Mouse (Mus musculus) megakaryocyte progenitor cell, adult 5-6 weeks (primary cell): Measurements from ENCODE around the gene Nfib. TPM values are rescaled to one million over a fixed set of nuclear protein-coding genes. Genes with fewer than 3 reads are reported as not detected.

Source experiments
- ATAC-seq: replicated peaks from 2 replicates; pipeline ENCODE4 v1.8.0; 2016; ENCODE audit warnings: mild to moderate bottlenecking, moderate TSS enrichment, inconsistent platforms; ENCODE audit not compliant: poor library complexity
- total RNA-seq, 2 experiments: library from RNA; stranded (forward) in 1 of 2; stranded (reverse) in 1 of 2; fragments of 157-497, 149-512 nt in 1 of 2; fragments of 200-1000 nt in 1 of 2; gene quantifications; 2 replicates each; pipeline versions ENCODE4 v1.2.3 to v1.2.4; 2015 to 2017

Gene Nfib
- total RNA-seq, 2 experiments from 2014 or later, result not detected

GRCm38 (mm10) chr4:82399406-82400380 is 305.9 kb downstream of the Nfib start:
- ATAC-seq, result no peak

- no peak for ATAC-seq
Observed at GRCm38 (mm10) chr4:82398282-82398681, 307.3 kb downstream of the Nfib start.

GRCm38 (mm10) chr4:82396805-82397204 is 308.7 kb downstream of the Nfib start:
- no peak for ATAC-seq

- ATAC-seq, result no peak
Observed at GRCm38 (mm10) chr4:82396003-82396402, 309.5 kb downstream of the Nfib start.

- ATAC-seq, result no peak
Observed at GRCm38 (mm10) chr4:82394346-82394745, 311.2 kb downstream of the Nfib start.

GRCm38 (mm10) chr4:82393021-82393420 is 312.5 kb downstream of the Nfib start:
- no peak for ATAC-seq

GRCm38 (mm10) chr4:82392496-82392895 is 313.1 kb downstream of the Nfib start:
- no peak for ATAC-seq

GRCm38 (mm10) chr4:82391726-82392472 is 313.7 kb downstream of the Nfib start:
- ATAC-seq, result no peak

- no peak for ATAC-seq
Observed at GRCm38 (mm10) chr4:82390545-82390944, 315.0 kb downstream of the Nfib start.

- no peak for ATAC-seq
Observed at GRCm38 (mm10) chr4:82389876-82390275, 315.7 kb downstream of the Nfib start.

GRCm38 (mm10) chr4:82387620-82388019 is 317.9 kb downstream of the Nfib start:
- ATAC-seq, result no peak

GRCm38 (mm10) chr4:82386222-82386993 is 319.1 kb downstream of the Nfib start:
- ATAC-seq, result no peak

- ATAC-seq, result no peak
Observed at GRCm38 (mm10) chr4:82385638-82386037, 319.9 kb downstream of the Nfib start.

GRCm38 (mm10) chr4:82383991-82384731 is 321.4 kb downstream of the Nfib start:
- ATAC-seq, result no peak

GRCm38 (mm10) chr4:82383346-82383745 is 322.2 kb downstream of the Nfib start:
- ATAC-seq, result no peak

GRCm38 (mm10) chr4:82381786-82382185 is 323.8 kb downstream of the Nfib start:
- no peak for ATAC-seq

GRCm38 (mm10) chr4:82380578-82380977 is 325.0 kb downstream of the Nfib start:
- no peak for ATAC-seq

- ATAC-seq, result no peak
Observed at GRCm38 (mm10) chr4:82378050-82378449, 327.5 kb downstream of the Nfib start.

GRCm38 (mm10) chr4:82377621-82378020 is 327.9 kb downstream of the Nfib start:
- no peak for ATAC-seq

GRCm38 (mm10) chr4:82374560-82374959 is 331.0 kb downstream of the Nfib start:
- ATAC-seq, result no peak
